Mouse (Mus musculus) frontal cortex, postnatal 25 days (tissue): ENCODE measurements around the gene Ifit2.

ENCODE experiments used
- DNase-seq, 2 experiments: peaks; one replicate each; pipeline ENCODE4 v3.0.0; 2022; ENCODE audit warnings: low spot score in 2 of 2

Ifit2 gene

DNA sequence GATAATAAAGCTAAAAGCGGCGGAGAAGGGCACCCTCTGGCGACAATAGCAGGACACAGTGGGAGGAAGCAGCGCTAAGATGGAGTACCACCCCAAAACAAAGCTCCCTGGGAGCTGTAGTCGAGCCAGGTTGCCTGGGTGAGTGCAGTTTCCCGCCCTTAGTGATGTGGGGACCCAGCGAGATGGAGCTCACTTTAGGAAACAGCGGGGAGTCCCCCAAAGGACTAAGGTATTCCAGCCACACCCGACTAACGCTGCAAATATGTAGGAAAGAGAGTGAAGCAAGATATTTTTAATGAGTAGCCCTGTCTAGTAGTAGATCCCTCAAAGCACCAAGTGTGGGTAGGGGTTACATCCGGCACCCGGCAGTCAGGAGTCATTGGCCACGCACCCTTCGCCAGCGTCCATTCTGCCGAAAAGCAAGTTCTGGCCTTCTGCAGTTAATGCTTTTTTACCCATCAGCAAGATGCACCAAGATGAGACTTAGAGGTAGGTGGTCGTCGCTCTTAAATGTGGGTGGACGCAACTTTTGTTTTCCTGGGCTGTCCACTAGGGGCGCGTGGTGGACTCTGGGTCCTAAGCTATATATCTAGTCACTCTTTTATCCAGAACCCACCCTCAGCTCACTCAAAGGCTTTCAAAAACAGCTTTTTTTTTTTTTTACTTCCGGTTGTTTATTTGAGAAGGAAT lies at the start of gene Ifit2:
Gene Ifit2, plus strand, starts transcription at position 161 of the 690 bp plus-strand sequence.
- peak; percentile 38 to 47 for DNase-seq

DNA sequence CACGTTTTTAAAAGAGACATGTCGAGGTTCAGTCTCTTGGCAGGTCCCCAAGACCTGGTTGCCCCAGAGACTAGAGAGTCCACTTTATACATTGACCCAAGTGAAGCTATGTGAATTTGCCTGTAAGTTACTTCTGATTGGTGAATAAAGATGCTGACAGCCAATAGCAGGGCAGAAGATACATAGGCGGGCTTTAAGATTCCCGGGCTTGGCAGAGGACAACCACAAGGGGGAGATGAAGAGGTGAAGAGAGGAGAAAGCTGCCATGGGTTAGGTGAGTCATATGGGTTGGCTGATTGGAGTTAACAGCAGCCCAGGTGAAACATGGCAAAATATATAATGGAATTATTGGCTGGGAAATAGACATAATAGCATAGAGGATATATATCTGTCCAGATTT lies 49.7 kb upstream of the Ifit2 start:
- DNase-seq, result peak; percentile 23 to 25

DNA sequence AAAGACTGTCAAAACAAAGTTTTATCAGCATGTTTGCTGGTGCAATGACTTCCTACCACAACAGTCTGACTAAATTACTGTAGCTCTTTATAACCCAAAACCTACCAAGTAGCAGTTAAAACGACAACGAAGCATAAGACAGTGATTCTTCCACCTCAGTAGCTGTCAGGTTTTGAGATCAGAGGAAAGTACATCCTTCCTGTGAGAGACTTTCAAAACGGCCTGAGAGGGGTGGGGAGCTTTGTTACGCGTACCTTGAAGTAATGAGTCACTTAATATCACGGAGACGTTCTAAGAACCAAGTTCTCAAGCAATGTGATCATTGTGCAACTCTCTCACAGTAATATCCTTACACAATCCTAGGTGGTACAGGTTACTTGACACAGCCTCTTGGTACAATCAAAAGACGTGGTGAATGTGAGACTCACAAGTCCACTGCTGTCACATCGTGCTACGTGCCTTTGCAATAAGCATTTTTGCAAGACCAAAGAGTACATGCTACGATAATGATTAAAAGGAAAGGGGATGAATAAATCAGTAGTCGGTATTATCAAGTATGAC lies 45.3 kb upstream of the Ifit2 start:
- DNase-seq, result no peak

DNA sequence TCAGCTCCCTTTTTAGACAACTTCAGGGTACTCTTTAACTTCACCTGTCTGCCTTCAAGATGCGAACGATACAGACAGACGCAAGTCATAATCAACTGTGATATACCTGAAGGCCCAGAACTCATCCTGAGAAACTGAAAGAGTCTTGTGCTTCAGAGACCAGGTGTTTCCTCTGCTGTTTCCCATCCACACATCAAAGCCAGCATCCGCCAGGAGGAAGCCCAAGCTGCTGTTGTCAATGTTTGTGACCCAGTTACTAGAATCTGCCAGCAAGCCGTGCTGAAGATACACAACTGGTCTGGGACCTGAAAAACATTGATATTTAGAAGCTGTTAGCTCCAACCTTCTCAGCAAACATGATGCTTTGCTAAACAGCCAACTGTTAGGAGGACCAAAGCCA lies 39.8 kb upstream of the Ifit2 start:
- DNase-seq, result no peak

DNA sequence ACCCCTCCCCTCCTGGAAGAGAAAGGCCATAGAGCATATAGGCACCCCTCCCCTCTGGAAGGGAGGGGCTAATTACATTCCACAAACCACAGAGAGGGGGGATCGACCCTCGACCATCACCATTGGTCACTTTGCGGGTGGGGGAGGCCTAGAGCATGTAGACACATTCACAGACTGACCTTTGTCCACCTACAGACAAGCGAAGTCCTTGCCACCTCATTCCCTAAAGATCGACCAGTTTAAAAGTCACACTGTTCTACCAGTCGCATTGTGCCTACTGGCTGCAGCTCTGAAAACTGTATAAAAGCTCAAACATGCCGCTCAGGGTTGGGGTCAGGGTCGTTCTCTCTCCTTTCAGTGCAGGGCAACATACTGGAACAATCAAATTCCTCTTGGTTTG lies 39.0 kb upstream of the Ifit2 start:
- DNase-seq, result no peak

DNA sequence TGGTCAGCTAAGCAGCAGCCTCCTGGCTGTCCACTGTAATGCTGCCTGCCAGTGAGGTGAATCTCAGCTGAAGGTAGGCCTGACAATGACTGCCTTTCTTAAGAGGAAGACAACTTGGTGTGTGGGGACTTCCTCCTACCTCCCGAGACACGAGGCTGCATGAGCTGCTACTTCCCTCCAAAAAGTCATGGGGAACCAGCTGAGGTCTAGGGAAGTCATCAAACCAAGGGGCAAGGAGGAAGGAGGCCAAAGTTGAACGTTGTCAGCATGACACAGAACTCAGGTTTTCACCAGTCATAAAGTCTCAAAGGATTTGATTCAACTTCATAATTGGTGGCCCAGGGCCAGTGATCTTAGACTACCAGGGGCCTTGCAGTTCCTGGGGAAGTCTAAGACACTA lies 34.8 kb upstream of the Ifit2 start:
- DNase-seq, result no peak

DNA sequence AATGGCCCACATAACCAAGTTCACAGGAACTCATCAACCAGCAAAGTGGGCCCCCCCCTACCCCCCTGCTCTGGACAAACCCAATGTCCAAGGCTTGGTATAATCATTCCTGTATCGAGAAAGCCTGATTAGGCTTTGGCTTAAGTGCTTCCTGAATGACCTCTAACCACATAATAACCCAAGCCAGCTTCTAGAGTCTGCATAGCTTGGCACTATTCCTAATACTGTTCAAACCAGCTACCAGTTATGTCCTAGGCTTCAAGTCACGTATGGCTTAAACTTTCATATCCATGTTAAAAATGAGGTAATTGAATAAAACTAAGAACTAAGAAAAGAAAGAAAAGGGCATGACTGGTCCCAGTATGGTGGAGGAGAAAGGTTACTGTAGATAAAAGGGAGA lies 34.1 kb upstream of the Ifit2 start:
- no peak for DNase-seq

DNA sequence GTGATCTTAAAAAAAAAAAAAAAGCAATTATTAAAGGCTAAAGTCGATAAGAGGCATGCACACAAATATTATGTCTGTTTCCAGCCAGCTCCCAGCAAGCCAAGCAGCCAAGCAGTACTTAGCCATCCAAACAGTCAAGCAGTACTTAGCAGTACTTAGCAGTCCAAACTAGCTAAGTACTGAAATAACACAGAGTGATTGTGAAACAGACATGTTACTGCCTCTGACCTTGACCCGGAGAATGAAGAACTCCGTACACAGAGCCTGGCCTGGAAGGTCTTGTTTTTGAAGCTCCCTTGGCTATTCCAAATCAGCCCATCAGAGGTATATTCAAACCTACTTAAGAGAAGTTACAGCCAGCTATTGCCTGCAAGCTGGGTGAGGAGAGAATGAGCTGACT lies 33.3 kb upstream of the Ifit2 start:
- no peak for DNase-seq

DNA sequence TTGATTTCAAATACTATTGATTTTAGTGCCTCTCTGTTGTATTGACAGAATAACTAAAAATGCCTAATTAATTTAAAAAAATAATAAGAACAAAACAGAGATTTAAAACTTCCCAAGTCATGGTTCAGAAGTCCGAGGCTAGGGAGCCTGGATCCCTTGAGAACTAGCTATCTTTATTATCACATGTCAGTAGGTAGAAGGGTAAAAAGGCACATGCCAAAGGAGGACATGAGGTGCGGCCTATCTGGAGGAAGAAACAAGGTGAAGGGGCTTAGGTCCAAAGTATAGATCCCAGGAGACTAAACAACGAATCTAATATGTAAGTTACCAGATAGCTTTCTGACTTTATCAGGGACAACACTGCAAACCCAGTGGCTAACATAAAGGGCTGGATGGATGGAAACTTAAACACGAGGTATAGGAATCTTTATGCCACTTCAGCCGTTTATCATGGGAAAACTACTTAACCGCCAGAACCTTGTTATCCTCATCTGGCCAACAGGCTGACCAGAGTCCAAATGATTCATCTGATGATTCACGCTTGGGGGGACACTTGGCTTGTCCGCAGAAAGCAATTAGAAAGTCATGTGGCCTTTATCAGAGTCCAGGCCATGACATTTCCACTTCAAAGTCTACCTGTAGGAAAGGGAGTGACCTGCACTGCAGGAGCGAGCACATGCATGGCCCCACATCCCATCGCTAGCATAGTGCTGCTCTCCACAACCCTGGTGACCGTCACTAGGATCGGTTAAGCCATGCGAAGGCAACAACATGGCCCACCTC lies 32.5 kb upstream of the Ifit2 start:
- DNase-seq, result no peak

DNA sequence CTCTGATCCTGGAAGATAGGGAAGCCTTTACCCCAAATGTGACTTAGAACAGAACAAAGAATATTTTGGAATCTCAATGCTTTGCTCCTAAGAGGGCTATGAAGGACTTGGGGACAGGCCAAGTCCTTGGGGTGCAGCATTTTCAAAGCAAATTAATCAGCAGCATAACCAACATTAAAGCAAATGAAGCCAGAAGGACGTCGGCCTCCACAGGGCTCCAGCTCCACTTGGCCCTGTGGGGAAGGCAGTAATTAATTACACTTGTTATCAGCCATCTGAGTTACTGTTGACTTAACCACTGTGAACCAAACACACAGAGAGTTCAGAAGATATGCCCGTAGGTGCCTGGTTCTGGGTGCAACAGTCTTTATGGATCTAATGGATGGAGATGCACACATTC lies 31.7 kb upstream of the Ifit2 start:
- no peak for DNase-seq

DNA sequence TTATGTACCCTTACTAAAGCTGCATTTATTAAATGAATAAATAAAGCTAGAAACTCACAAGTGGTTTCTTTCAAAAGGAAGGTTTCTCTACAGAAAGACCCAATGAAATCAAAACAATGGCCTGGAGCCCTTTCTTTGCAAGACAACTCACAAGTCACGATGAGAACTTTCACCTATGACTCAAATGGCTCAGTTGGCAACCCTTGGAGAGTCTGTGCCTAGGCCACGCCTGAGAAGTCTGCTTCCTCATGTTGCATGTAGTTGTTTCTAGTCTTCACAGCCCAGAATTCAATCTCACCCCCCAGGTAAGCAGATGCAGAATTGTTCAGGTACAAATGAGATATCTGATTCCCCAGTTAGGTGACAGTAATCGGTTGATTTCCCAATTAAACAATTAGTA lies 30.8 kb upstream of the Ifit2 start:
- DNase-seq, result no peak

DNA sequence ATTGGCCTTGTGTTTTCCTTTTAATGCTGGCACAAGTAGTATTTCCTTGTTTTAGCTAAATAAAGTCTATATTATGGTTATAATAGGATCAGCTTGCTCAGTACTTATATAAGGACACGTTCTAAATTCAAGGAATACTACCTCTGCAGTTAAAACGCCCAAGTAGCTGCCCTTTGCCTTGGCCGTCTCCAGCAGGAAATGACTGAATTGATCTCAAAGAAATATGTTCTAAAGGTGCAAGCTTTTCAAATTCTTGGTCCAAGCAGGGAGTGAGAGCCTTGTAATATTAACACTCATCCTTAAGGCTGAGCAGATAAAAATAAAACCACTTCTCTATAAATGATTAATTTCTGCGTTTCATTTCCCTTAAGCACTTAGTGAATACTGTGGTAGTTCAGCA lies 30.4 kb upstream of the Ifit2 start:
- DNase-seq, result no peak

DNA sequence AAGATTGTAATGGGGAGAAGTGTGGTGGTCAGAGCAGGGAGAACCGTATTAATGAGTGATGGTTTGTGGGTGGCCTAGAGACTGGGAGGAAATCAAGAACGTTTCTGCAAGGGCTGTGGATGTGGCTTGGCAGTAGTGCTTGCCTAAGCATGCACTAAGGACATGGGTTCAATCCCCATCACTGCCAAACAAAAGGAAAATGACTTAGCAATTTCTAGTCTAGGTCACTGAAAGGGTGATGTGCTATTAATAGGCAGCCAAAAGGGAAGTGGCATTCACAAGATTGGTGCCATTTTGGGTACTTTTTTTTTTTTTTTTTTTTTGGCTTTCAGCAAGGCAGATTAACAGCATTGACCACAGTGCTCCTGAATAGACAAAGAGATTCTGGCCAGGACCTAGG lies 29.1 kb upstream of the Ifit2 start:
- DNase-seq, result no peak

DNA sequence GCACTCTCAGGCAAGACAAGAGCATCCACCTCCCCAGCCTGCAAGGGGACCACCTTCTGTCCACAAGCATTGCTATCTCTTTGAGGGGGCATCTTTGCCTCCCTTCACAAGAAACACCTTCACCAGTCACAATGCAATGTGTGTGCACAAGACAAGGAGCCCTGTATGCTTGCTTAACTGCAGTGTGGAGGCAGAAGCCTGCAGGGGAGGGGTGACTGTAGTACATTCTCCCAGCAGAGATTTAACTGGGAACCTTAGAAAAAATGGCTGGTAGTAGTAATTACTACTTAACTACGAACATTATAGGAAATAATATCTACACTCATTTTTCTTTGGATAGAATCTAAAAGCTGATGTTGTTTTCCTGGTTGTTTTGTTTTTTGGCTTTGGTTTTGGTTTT lies 28.5 kb upstream of the Ifit2 start:
- no peak for DNase-seq

DNA sequence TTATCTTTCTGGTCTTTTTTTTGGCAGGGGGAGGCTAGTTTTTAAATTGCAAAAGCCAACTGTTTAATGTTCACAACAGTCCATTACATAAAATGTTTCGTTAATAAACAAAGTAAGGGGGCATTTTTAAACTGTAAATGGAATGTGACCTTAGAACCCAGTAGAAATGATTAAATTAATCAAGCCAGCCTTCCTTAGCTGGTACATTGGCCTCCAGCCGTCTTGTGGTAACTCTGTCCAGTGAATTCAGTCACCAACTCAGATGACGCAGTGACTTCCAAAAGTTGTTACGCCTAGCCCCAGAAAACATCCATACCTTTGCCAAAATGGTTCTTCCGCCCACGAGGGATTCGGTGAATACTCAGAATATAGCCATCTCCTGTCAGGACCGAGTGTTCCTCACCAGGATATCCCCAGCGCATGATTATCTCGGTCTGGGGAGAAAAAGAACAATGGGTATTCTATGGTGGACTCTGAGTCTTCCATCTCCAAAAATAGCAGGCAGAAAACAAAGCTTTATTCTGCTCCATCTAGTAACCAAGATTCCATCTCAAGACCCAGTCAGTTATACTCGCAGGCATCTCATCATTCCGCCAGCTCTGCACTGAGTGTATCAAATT lies 27.3 kb upstream of the Ifit2 start:
- DNase-seq, result no peak

DNA sequence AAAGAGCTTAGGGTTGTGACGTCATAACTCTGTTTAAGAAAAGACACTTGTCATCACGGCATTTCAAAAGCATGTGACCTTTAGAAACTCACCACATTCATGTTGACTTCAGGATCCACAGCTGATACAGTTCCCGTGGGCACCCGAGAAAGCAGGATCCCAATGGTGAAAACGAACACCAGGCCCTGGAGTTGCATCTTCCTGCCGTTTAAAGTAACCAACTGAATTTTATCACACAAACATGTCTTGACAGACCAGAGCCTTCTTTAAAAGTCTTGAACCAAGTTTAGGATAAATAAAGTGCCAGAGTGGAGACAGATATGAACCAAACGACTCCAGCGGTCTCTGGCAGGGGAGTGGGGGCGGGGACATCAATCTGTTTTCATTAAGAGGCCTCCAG lies 25.8 kb upstream of the Ifit2 start:
- DNase-seq, result no peak

DNA sequence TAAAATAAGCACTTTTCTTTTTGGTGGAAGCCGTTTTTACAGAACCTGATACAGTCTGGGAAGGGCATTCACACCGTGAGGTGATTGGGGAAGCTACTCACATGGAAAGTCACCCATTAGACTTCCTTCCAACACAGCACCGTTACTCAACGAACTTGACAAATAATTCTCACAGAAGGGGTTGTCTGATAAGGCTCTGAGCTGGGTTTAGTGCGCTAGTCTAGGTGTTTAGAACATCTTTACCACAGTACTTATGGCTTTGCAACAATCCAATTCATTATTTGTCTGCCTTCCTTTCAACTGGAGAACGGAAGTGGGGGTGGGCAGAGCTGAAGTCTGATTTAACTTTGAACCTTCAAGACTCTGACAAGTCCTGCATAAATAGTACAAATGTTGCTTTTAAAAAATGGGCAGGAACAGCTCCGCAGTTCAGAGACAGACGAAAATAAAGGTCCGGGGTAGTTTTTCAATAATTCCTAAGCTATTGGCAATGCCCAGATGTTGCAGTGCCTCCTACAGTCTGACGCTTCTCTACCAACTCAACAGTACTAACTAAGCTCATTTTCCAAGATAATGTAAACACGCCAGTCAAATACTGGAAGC lies 24.1 kb upstream of the Ifit2 start:
- DNase-seq, result no peak

DNA sequence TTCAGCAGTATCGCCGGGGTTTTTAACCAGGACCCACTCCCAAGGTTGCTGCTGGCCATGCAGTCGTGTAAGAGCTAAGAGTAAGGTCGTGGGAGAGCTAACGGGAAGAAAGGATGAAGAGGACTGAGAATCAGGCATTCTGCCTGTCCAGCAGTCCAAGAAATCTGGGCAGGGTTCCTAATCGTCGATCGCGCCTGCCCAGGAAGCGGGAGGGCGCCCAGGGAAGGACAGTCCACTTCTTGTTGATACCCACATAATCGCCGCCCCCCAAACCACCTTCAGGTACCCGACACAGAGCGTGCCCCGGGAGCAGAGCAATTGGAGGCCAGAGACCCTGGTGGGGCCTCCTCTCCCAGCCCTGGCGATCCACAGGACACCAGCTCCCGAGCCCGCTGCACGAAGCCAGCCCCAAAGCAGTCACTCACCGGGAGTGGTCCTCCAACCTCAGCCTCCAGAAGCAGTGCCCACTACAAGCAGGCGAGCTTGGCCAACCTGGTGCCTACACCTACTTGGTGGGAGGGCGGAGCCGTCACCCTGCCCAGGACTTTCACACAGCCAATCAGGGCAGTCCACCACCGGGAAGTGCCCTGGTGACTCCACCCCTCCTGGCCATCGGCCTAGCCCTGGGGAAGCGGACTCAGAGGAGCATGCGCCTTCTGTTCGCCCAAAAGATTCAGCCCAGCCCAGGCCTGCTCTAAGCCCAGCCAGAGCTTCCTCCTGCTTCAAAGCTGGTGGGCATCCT lies 23.4 kb upstream of the Ifit2 start, which contains the start of gene Lipa:
Gene Lipa, minus strand, starts transcription at position 534 of the 742 bp plus-strand sequence.
- peak; percentile 72 to 85 for DNase-seq

DNA sequence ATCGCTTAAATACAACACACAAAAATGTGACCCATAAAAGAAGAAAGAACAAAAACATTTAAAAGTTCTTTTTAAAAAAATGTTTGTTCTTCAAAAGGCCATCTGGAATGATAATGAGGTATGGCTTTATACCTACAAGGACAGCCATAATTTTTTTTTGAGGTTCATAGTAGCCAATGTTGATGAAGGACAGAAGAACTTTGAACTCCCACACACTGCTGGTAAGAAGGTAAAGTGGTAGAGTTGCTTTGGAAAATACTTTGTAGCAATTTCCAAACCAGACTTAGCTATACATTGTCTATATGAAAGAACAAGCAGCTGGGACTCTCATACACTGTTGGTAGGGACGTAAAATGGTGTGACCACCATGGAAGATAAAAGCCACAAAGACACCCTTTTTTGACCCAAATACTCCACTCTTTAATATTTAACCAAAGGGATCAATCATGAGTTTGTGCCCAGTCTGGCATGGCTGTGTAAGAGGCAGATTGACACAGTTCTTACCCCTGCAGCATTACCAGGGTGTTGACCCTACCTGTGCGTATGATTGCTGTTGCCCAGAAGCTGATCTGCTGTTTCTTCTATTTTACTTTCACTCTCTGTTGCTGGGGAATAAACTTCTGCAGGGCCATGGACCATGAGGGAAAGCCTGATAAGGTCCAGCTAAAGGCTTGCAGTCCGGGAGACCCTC lies 18.3 kb upstream of the Ifit2 start:
- no peak for DNase-seq

DNA sequence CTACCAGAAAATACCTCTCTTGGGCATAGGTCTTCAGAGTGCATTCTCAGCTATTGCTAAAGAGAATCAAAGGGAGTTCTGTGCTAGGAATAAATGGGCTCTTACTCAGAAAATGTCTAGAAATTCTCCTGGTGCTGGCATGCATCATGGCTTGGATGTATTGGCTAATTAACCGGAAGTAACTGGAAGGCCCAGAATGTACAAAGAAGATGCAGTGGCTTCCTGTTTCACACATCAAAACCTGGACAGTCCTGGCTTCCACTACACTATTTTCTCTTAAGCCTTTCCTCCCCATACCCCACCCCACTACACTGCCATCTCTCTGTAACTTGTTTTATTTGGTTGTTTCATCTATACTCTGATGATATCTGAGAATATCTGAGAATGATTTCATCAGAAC lies 11.1 kb upstream of the Ifit2 start:
- no peak for DNase-seq

DNA sequence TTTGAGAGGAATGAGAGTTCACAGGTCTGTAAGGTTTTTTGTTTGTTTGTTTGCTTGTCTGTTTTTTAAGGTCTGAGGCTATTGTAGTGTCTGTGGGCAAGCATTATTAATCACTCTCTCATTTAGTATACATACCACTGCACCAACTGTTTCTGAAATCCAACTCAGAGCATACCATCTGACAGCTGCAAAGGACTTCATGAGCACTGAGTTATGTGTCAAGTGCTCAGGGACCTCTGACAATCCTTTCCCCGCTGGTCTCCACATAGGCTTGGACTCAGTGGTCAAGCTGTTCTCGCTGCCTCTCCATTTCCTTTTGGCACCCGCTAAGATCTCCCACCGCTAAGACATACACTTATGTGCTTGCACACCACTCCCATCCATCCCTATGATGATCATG lies 4.3 kb upstream of the Ifit2 start:
- DNase-seq, result no peak
